Mouse (Mus musculus) midbrain, embryonic 16.5 days (tissue): ENCODE data around the gene 4930402F06Rik. TPM values are rescaled to one million over a fixed set of nuclear protein-coding genes. Genes with fewer than 3 reads are reported as not detected.
A peak's percentile ranks its signal among the peaks of the same experiment; 100 is the strongest.

ENCODE experiments used
- ATAC-seq: fragments of 200-750 bp; cut with Nextera tagmentation; 2 replicates; pipeline ENCODE4 v1.8.0; 2017; ENCODE audit warnings: moderate TSS enrichment
- H3K27ac ChIP-seq: fragments of 300-500 bp; sonication (generic); 2 replicates; pipeline ENCODE4 v1.5.1; 2014; ENCODE audit warnings: mild to moderate bottlenecking, low read length, mixed read lengths
- H3K27me3 ChIP-seq: fragments of 300-500 bp; sonication (generic); 2 replicates; pipeline ENCODE4 v1.6.1; 2014; ENCODE audit warnings: low read depth, low read length, mixed read lengths; ENCODE audit not compliant: control insufficient read depth, insufficient read depth
- H3K36me3 ChIP-seq: fragments of 300-500 bp; sonication (generic); 2 replicates; pipeline ENCODE4 v1.6.1; 2014; ENCODE audit warnings: mild to moderate bottlenecking, low read length, moderate library complexity, mixed read lengths; ENCODE audit not compliant: control insufficient read depth, insufficient read depth
- H3K4me1 ChIP-seq: fragments of 300-500 bp; sonication (generic); 2 replicates; pipeline ENCODE4 v1.6.1; 2014; ENCODE audit warnings: mild to moderate bottlenecking, low read length, mixed read lengths; ENCODE audit not compliant: control insufficient read depth, insufficient read depth
- H3K4me2 ChIP-seq: fragments of 300-500 bp; sonication (generic); 2 replicates; pipeline ENCODE4 v1.6.1; 2014; ENCODE audit warnings: mild to moderate bottlenecking, low read length, mixed read lengths
- H3K4me3 ChIP-seq: fragments of 300-500 bp; sonication (generic); 2 replicates; pipeline ENCODE4 v1.5.1; 2014; ENCODE audit warnings: low read depth, mild to moderate bottlenecking, low read length, moderate library complexity, mixed read lengths
- H3K9ac ChIP-seq: fragments of 300-500 bp; sonication (generic); 2 replicates; pipeline ENCODE4 v1.6.1; 2014; ENCODE audit warnings: low read depth, low read length, mixed read lengths
- H3K9me3 ChIP-seq: fragments of 300-500 bp; sonication (generic); replicated peaks from 2 replicates; pipeline ENCODE4 v1.6.1; 2014; ENCODE audit warnings: mild to moderate bottlenecking, low read length, mixed read lengths; ENCODE audit not compliant: control insufficient read depth, poor library complexity, severe bottlenecking
- WGBS: fragments of 180-500 bp; shearing (Covaris S2); extraction: QIAGEN DNeasy Blood & Tissue Kit; methylation state at CpG from one replicate; pipeline ENCODE4 v1.1.7; 2014; 5-methylcytosine and 5-hydroxymethylcytosine counted together
- polyA plus RNA-seq: library from polyadenylated mRNA; unstranded; fragments of >200 nt; fragmentation: Nextera tagmentation; extraction: Ambion mirVana; gene quantifications from 2 replicates; pipeline ENCODE4 v1.2.1, GENCODE M21; 2015

The 4930402F06Rik gene
- polyA plus RNA-seq, 1 experiment from 2014 or later = not detected

GRCm38 (mm10) chr2:35338707-35339106 is 58.3 kb downstream of the 4930402F06Rik start:
- Histone ChIP-seq H3K36me3 (no peaks in the 10 kb centered on the region), H3K4me3 (no peak overlapping the region), H3K4me2 (no peak overlapping the region), H3K9ac (no peak overlapping the region), H3K4me1 (peaks cover 12% of the 10 kb centered on the region), H3K27me3 (no peaks in the 10 kb centered on the region), H3K9me3 (no peaks in the 10 kb centered on the region), H3K27ac (no peak overlapping the region)
- ATAC-seq = no peak
- 84% methylated on average over 6 of the region's 6 CpGs for WGBS

- no peak overlapping the region for H3K4me3 ChIP-seq
- H3K9me3 ChIP-seq = no peaks in the 10 kb centered on the region
- H3K27me3 ChIP-seq = no peaks in the 10 kb centered on the region
- H3K4me1 ChIP-seq = peaks cover 12% of the 10 kb centered on the region
- WGBS = 82% methylated on average over 1 of the region's 1 CpGs
- H3K9ac ChIP-seq = no peak overlapping the region
- no peak for ATAC-seq
- H3K27ac ChIP-seq = no peak overlapping the region
- H3K4me2 ChIP-seq = no peak overlapping the region
- H3K36me3 ChIP-seq = no peaks in the 10 kb centered on the region
Observed at GRCm38 (mm10) chr2:35338036-35338435, 58.9 kb downstream of the 4930402F06Rik start.

GRCm38 (mm10) chr2:35337419-35337818 is 59.6 kb downstream of the 4930402F06Rik start:
- H3K4me2 ChIP-seq = peak overlapping the region; percentile 90
- ATAC-seq = no peak; the same call in 1 of the 2 replicates
- peaks cover 12% of the 10 kb centered on the region for H3K4me1 ChIP-seq
- H3K36me3 ChIP-seq = no peaks in the 10 kb centered on the region
- H3K27me3 ChIP-seq = no peaks in the 10 kb centered on the region
- H3K9me3 ChIP-seq = no peaks in the 10 kb centered on the region
- peak overlapping the region; percentile 65; the same call in 1 of the 2 replicates for H3K9ac ChIP-seq
- peak overlapping the region; percentile 20; the same call in 1 of the 2 replicates for H3K27ac ChIP-seq
- H3K4me3 ChIP-seq = peak overlapping the region; percentile 59
- WGBS = 51% methylated on average over 10 of the region's 10 CpGs

- WGBS = under 1% methylated on average over 44 of the region's 45 CpGs
- Histone ChIP-seq H3K27ac (peak within 1 kb of the TSS; percentile 70), H3K4me1 (peaks cover 12% of the 10 kb centered on the region), H3K27me3 (no peaks in the 10 kb centered on the region), H3K4me3 (peak within 1 kb of the TSS; percentile 59), H3K9me3 (no peaks in the 10 kb centered on the region), H3K36me3 (no peaks in the 10 kb centered on the region), H3K9ac (peak within 1 kb of the TSS; percentile 65), H3K4me2 (peak within 1 kb of the TSS; percentile 90)
- peak; percentile 97 for ATAC-seq
Observed at GRCm38 (mm10) chr2:35336388-35337280, 60.3 kb downstream of the 4930402F06Rik start, which contains the start of gene Stom. Stom (minus strand) TSS chr2:35336976.

GRCm38 (mm10) chr2:35335620-35336019 is 61.4 kb downstream of the 4930402F06Rik start:
- H3K9ac ChIP-seq = 0 out of 2 replicates have a peak overlapping the region, but pooled peaks have one; percentile 65
- WGBS = 4% methylated on average over 7 of the region's 7 CpGs
- H3K27me3 ChIP-seq = no peaks in the 10 kb centered on the region
- peak overlapping the region; percentile 59 for H3K4me3 ChIP-seq
- peaks cover 12% of the 10 kb centered on the region for H3K4me1 ChIP-seq
- no peaks in the 10 kb centered on the region for H3K36me3 ChIP-seq
- peak overlapping the region; percentile 90 for H3K4me2 ChIP-seq
- no peaks in the 10 kb centered on the region for H3K9me3 ChIP-seq
- no peak overlapping the region for H3K27ac ChIP-seq
- ATAC-seq = no peak

- Histone ChIP-seq H3K27me3 (no peaks in the 10 kb centered on the region), H3K9ac (no peak overlapping the region), H3K4me3 (no peak overlapping the region), H3K36me3 (no peaks in the 10 kb centered on the region), H3K27ac (no peak overlapping the region), H3K4me1 (peaks cover 12% of the 10 kb centered on the region), H3K9me3 (no peaks in the 10 kb centered on the region), H3K4me2 (no peak overlapping the region)
- no peak for ATAC-seq
Observed at GRCm38 (mm10) chr2:35333670-35334069, 63.3 kb downstream of the 4930402F06Rik start.

- Histone ChIP-seq H3K4me2 (no peak overlapping the region), H3K9me3 (no peaks in the 10 kb centered on the region), H3K27ac (no peak overlapping the region), H3K9ac (no peak overlapping the region), H3K27me3 (no peaks in the 10 kb centered on the region), H3K4me3 (no peak overlapping the region), H3K4me1 (peaks cover 8% of the 10 kb centered on the region), H3K36me3 (no peaks in the 10 kb centered on the region)
- ATAC-seq = no peak
- 74% methylated on average over 2 of the region's 2 CpGs for WGBS
Observed at GRCm38 (mm10) chr2:35331205-35331604, 65.8 kb downstream of the 4930402F06Rik start.

GRCm38 (mm10) chr2:35329061-35329460 is 67.9 kb downstream of the 4930402F06Rik start:
- 88% methylated on average over 2 of the region's 2 CpGs for WGBS
- no peak overlapping the region for H3K27ac ChIP-seq
- ATAC-seq = no peak

GRCm38 (mm10) chr2:35328064-35328792 is 68.7 kb downstream of the 4930402F06Rik start:
- WGBS = 24% methylated on average over 11 of the region's 11 CpGs
- Histone ChIP-seq H3K9me3 (no peaks in the 10 kb centered on the region), H3K27ac (no peak overlapping the region), H3K36me3 (no peaks in the 10 kb centered on the region), H3K27me3 (no peaks in the 10 kb centered on the region), H3K9ac (no peak overlapping the region), H3K4me3 (no peak overlapping the region), H3K4me1 (no peaks in the 10 kb centered on the region), H3K4me2 (no peak overlapping the region)
- ATAC-seq = no peak

More at GRCm38 (mm10) chr2:35329061-35329460, 67.9 kb downstream of the 4930402F06Rik start:
- no peak overlapping the region for H3K4me3 ChIP-seq
- no peaks in the 10 kb centered on the region for H3K9me3 ChIP-seq
- H3K9ac ChIP-seq = no peak overlapping the region
- H3K36me3 ChIP-seq = no peaks in the 10 kb centered on the region
- H3K4me1 ChIP-seq = no peaks in the 10 kb centered on the region
- H3K4me2 ChIP-seq = no peak overlapping the region
- H3K27me3 ChIP-seq = no peaks in the 10 kb centered on the region
